Mouse (Mus musculus) liver, postnatal 0 days (tissue): ENCODE measurements around the gene Rin3.

Experiments used
- CTCF ChIP-seq: sonication (generic); IDR thresholded peaks from 2 replicates; pipeline ENCODE4 v1.5.1; 2016; ENCODE audit warnings: antibody characterized with exemption, low read depth
- EP300 ChIP-seq: IDR thresholded peaks from 2 replicates; pipeline ENCODE4 v1.6.1; 2016; ENCODE audit warnings: antibody characterized with exemption, low read depth, mild to moderate bottlenecking

DNA sequence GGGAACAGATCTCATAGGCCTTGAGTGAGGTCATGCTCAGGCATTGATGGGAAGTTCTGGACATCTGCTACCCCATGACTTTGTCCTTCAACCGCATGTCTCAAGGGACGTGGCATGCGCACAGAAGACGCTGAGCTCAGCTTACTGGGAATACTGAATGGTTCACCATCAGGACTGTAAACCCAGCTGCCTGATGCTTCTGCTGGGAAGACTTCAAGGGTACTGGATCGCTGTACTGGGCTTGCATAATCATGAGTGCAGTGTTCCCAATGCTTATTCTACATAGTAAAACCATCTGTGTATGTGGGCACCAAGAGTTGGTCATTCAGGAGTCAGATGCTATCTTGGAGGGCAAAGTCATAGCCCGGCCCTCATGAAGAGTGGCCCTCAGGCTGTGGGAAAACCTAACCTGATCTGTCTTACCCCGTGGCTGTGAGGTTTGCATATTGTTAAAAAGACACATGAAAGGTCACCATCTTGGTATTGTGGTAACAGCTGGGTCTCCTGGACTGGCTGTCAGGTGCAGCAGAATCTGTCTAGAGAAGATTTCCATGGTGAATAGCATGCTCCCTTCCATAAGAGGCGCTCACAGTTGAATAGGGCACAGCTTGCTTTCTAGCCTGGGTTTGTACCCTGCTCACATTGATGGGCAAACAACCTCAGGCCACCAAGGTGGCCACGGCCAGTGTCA is 83.4 kb downstream of the Rin3 start:
- TF ChIP-seq CTCF: no peak
- no peak for TF ChIP-seq EP300
